Mouse (Mus musculus): ENCODE results near the gene Zranb1.

The Zranb1 gene

GRCm38 (mm10) chr7:132930850-132931559 is at the start of gene Zranb1:
Gene Zranb1 (plus strand): TSS chr7:132931142.
- peak; percentile 97 for DNase-seq (ENCODE audit: low read depth, low spot score)

DNA sequence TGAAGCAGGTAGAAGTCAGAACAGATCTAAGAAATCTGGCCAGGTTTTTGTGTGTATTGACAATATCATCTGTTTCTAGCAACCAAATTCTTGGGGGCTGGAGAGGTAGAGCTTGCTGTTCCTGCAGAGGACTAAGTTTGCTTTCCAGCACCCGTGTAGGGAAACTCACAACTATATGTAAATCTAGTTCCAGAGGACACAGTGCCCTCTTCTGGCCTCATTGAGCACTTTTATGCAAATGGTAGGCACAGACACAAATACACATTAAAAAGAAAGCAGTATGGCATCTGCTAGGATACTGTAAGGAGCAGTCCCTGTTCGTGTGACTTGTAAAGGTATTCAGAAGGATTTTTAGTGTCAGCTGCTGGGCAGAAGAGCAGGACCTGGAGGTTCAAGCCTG is 48.6 kb upstream of the Zranb1 start:
- peak; percentile 72 for DNase-seq (ENCODE audit: low read depth, low spot score)

GRCm38 (mm10) chr7:132884031-132884430 is 46.9 kb upstream of the Zranb1 start:
- peak; percentile 26 for DNase-seq (ENCODE audit: low read depth, low spot score)

DNA sequence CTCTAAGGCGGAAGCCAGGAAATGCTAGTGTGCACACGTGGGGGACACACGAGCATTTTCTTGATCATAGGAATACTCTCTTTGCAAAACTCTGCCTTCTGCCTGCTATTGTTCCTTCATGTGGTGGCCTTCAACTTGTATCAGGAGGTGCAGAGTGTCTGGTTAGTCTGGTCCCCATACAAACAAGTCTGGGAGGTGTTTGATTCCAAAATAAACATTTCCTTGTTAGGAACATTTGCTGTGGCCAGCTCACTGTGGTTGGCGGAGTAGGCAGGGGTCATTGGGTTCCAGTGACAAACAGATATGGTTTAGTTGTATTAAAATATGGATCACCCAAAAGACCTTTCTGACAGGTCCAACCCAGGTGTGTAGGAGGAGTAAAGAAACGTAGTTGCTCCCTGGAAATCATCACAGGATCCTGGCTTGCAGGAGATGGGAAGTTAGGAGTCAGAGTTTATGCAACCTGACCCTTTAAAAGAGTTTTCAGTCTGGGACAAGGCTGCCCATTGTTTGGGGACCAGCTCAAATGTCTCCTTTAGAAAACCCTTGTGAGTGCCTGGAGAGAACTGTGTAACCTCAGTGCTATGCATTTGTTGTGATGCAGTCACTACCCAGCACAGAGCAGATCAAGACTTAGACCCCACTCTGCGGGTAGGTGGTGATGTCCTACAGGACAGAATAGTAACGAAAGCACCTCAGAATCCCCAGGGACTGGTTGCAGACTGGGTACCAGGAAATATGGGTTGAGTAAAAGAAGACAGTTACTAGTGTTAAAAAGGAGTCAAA is 43.7 kb upstream of the Zranb1 start:
- DNase-seq (ENCODE audit: low read depth, low spot score) = no peak

DNA sequence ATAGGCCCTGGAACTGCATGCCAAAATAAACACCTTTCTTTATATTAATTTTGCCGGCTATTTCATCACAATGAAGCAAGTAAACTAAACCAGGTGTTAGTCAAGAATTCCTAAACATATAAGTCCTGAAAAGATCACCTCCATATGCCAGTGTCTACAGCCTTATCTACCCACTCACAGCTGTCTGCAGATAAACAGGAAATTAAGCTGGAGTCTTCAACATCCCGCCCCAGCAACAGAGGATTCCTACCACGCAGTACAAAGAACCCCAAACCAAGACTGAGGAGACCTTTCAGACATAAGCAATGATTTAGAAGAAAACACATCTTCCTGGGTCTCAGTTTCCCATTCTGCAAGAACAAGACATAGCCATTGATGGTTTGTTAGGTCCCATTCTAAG is 42.9 kb upstream of the Zranb1 start:
- DNase-seq (ENCODE audit: low read depth, low spot score) = no peak

DNA sequence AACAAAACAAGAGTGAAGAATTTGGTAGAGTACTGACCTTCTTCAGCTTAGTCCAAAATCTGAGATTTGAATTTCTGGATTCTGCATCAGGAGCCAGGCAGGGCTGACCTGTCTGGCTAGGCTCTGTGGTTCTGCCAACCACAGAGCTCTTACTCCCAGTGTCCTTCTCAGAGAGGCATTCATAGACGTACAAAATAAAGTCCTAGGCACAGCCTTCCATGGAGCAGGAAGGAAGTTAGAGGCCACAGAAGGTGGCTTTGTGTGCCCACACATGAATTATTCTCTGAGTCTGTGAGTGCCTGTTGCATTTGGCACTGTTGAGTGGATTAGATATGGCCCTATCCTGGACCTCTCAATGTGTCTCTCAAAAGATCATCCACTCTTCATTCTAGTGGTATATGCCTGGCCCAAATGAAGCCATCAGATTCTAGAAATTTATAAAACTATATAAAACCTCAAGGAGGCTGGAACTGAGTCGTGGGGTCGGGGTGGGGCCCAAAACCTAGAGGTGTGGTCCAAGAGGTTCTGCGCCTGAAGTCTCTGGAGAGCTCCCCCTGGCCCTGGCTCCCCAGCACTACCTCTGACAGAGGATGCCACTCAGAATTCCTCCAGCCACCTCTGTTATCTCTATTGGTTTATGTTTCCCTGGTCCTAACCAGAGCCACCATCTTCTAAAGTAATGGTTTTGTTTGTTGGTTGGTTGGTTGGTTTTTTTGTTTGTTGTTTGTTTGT is 42.3 kb upstream of the Zranb1 start:
- no peak for DNase-seq (ENCODE audit: low read depth, low spot score)

DNA sequence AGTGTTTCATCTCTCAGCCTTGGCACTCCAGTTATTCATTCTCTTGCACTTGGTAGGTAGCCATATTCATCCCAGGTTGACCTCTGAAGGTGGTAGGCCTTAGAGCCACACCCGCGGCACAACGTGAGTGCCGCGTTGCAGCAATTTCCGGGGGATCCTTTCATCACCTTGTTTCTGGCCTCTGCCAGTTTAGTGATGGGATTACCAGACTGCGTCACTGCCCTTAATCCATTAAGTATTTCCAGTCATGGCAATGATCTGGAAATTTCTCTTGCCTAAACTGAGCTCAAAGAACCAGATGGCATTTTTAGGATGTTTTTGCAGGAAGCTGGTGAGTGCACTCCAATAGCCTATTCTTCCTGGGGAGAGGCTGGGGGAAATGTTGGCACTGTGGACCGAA is 41.3 kb upstream of the Zranb1 start:
- peak; percentile 22 for DNase-seq (ENCODE audit: low read depth, low spot score)

GRCm38 (mm10) chr7:132890201-132890600 is 40.7 kb upstream of the Zranb1 start:
- no peak for DNase-seq (ENCODE audit: low read depth, low spot score)

GRCm38 (mm10) chr7:132891561-132892310 is 39.2 kb upstream of the Zranb1 start:
- no peak for DNase-seq (ENCODE audit: low read depth, low spot score)

GRCm38 (mm10) chr7:132892311-132892661 is 38.7 kb upstream of the Zranb1 start:
- no peak for DNase-seq (ENCODE audit: low read depth, low spot score)

DNA sequence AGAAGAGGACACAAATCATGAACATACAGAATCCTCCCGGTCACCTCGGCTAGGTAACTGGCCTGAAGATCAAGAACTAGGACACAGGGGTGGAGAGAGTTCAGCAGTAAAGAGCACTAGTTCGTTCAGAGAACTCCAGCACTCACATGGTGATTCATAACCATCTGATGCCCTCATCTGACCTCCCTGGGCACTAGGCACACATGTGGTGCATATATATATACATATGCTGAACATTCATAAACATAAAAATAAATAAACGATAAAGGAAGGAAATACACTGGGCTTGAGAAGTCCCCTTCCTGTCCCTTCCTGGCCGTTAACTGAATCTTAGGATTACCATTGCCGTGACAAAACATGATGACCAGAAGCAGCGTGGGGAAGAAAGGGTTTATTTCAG is 38.1 kb upstream of the Zranb1 start:
- DNase-seq (ENCODE audit: low read depth, low spot score) = no peak

DNA sequence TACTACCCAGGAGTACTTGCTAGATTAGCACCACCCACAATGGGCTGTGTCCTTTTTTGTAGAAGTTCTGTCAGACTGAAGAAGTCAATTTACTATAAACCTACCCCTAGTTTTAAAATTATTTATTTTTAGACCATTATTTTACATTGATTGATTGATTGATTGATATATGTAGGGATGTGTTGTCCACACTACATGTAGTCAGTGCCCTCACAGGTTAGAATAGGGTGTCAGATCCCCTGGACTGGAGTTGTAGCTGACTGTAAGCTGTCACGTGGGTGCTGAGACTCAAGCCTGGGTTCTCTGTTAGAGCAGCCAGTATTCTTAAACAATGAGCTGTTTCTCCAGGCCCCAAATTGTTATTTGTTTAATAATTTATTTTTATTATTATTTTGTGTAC is 37.6 kb upstream of the Zranb1 start:
- no peak for DNase-seq (ENCODE audit: low read depth, low spot score)

- DNase-seq (ENCODE audit: low read depth, low spot score) = no peak
Observed at GRCm38 (mm10) chr7:132894841-132895555, 35.9 kb upstream of the Zranb1 start.

DNA sequence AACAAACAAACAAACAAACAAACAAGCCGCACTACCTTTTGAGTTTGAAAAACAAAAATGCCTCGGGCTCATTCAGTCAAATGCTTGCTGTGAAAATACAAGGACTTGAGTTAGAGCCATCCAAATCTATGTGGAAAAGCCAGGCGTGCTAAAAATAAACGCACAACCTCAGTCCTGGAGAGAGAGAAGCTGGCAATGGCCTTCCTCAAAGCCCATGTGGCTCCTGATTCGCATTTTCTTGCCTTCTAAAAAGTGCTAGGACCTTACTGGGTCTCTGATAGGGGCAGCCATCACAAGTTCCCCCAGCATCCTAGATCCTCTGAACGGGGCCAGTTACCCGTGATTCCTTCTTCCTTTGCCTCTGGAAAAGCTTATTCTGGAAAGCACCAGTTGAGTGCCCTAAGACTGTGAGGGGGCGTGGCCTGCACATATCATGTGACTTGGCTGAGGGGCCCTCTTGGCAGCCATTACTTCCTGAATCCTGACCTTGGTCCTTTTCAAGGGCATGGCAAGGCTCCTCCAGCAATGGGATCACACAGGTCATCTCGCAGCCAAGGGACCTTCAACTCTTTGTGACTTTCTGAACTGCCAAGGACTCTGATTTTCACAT is 34.6 kb upstream of the Zranb1 start:
- DNase-seq (ENCODE audit: low read depth, low spot score) = peak; percentile 90

DNA sequence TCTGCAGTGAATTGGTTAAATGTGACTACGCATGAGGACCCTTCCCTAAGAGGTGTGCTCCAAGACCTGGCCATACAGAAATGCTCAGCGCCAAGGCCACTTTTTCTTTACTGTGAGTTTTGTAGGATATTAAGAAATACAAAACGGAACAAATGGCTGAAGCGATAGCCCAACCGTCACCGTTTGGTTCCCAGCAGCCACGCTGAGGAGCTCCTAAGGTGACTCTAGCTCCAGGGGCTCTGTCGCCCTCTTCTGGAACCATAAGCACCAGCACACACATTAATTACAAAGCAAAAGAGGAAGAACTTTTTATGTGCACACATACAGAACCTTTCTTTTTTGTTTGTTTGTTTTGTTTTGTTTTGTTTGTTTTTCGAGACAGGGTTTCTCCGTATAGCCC is 33.7 kb upstream of the Zranb1 start:
- peak; percentile 85 for DNase-seq (ENCODE audit: low read depth, low spot score)

DNA sequence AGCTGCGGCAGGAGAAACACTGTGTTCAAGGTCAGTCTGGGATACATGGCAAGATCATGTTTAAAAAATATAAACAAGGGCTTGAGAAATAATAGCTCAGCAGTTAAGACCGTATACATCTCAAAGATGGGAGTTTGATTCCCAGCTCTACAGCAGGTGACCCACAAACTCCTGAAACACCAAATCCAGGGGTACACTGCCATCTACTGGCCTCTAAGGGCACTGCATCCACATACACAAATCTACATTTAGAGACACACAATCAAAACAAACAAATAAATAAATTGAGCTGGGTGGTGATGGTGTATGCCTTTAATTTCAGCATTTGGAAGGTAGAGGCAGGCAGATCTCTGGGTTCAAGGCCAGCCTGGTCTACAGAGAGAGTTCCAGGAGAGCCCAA is 32.7 kb upstream of the Zranb1 start:
- peak; percentile 77 for DNase-seq (ENCODE audit: low read depth, low spot score)

GRCm38 (mm10) chr7:132900826-132901531 is 30.0 kb upstream of the Zranb1 start:
- DNase-seq (ENCODE audit: low read depth, low spot score) = no peak

GRCm38 (mm10) chr7:132903796-132904195 is 27.1 kb upstream of the Zranb1 start:
- peak; percentile 41 for DNase-seq (ENCODE audit: low read depth, low spot score)

DNA sequence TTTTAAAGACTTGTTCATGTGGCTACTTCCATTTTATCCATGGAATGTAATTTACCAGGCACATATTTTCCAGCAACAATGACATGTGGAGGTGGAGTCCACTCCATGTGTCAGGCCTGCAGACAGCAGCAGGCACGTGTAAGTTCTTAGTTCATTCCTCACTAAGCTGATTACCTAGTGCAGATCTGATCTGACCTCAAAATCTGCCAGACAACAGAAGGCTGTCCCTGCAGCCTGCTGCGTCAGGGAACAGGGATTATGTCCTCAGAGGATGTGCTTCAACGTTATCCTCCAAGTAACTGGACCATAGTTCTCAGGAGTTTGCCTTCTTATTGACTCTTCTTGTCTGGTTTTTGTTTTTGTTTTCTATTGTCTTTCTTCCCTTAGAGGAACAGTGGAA is 9.0 kb upstream of the Zranb1 start:
- DNase-seq (ENCODE audit: low read depth, low spot score) = no peak

GRCm38 (mm10) chr7:132925227-132925626 is 5.7 kb upstream of the Zranb1 start:
- DNase-seq (ENCODE audit: low read depth, low spot score) = no peak

All from R1 (cell line).